Mouse (Mus musculus): ENCODE data around the gene 4933428G20Rik.

Gene 4933428G20Rik

DNA sequence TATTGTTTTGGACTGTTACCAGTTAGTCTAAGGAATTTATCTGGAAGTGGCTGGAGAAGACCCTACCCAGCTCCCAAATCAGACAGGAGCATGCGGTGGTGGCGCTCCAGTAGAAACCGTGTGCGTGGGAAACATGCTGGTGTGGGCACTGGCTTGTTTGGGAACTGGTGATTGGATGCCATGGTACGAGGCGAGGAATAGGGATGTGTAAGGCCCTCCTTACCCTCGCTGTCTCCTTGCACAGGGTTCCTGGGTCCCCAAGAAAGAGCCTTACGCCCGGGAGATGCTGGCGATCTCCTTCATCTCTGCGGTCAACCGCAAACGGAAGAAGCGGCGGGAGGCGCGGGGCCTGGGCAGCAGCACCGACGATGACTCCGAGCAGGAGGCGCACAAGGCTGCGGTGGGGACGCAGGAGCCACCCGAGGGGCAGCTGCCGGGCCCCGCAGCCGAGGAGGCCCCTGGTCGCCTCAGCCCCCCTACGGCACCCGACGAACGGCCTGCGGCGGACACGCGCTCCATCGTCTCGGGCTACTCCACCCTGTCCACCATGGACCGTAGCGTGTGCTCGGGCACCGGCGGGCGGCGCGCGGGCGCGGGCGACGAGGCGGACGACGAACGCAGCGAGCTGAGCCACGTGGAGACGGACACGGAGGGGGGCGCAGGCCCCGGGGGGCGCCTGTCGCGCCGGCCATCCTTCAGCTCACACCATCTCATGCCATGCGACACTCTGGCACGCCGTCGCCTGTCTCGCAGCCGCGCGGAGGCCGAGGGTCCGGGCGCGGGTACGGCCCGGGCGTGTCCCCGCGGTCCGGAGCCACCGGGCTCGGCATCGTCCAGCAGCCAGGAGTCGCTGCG is at the start of gene 4933428G20Rik:
Gene 4933428G20Rik (minus strand): TSS at position 476 of the 855 bp plus-strand sequence.
- peak; percentile 30 for DNase-seq (ENCODE audit: low read depth, low spot score)

- DNase-seq (ENCODE audit: low read depth, low spot score): no peak
Observed at GRCm38 (mm10) chr11:97548757-97549156, 48.6 kb upstream of the 4933428G20Rik start.

GRCm38 (mm10) chr11:97547957-97548706 is 48.0 kb upstream of the 4933428G20Rik start:
- peak; percentile 44 for DNase-seq (ENCODE audit: low read depth, low spot score)

- peak; percentile 74 for DNase-seq (ENCODE audit: low read depth, low spot score)
Observed at GRCm38 (mm10) chr11:97546804-97547411, 46.8 kb upstream of the 4933428G20Rik start.

DNA sequence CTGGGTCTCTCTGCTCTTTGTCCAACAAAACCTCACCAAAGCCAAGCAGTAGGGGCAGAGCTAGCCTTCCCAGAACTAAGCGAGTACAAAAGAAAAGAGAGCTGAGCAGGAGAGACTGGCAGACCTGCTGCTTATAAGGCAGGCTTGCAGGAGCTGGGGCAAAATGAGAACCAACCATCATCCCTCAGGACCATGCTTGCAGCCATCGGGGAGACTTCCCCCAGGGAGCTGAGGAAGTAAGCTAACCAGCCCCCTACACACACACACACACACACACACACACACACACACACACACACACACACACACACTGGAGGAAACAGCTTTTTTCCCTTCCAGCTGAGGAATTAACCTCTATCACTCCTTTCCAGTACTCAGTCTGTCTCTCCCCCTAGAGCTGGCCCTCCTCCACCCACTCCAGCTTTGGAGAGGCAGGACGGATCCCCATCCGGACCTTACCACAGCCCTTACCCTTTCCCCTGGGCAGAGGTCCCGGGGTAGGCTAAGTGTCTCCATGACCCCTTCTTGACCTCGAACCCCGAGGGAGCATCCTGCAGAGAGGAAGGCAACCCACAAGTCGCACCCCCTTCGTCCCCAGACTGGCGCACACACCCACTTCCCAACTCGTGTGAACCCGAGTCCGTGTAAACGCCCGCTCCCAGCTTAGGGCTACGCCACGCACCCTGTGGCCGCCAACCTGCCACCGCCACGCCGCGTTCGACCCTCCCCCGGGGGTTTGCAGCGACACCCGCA is 45.8 kb upstream of the 4933428G20Rik start:
- DNase-seq (ENCODE audit: low read depth, low spot score): peak; percentile 80

- DNase-seq (ENCODE audit: low read depth, low spot score): no peak
Observed at GRCm38 (mm10) chr11:97543883-97544282, 43.7 kb upstream of the 4933428G20Rik start.

GRCm38 (mm10) chr11:97543181-97543733 is 43.1 kb upstream of the 4933428G20Rik start:
- DNase-seq (ENCODE audit: low read depth, low spot score): no peak

GRCm38 (mm10) chr11:97542171-97543150 is 42.3 kb upstream of the 4933428G20Rik start:
- DNase-seq (ENCODE audit: low read depth, low spot score): peak; percentile 42

GRCm38 (mm10) chr11:97540604-97541003 is 40.5 kb upstream of the 4933428G20Rik start:
- no peak for DNase-seq (ENCODE audit: low read depth, low spot score)

DNA sequence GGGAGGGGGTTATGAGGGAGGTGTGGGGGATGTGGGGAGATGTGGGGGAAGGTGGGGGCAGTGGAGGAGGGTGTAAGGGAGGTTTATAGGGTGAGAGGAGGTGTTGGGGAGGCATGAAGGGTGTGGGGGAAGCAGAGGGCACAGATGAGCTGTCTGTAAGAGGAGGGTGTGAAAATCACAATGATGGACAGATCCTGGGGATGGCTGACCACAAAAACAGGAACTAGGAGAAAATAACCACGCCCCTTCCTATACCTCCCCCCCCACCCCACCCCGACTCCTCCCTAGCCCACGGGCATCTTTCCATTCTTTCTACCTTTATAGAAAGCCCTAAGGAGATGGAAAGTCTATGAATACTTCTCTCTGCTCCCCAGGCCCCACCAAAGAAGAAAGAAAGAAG is 40.0 kb upstream of the 4933428G20Rik start:
- DNase-seq (ENCODE audit: low read depth, low spot score): no peak

GRCm38 (mm10) chr11:97539622-97540021 is 39.5 kb upstream of the 4933428G20Rik start:
- no peak for DNase-seq (ENCODE audit: low read depth, low spot score)

DNA sequence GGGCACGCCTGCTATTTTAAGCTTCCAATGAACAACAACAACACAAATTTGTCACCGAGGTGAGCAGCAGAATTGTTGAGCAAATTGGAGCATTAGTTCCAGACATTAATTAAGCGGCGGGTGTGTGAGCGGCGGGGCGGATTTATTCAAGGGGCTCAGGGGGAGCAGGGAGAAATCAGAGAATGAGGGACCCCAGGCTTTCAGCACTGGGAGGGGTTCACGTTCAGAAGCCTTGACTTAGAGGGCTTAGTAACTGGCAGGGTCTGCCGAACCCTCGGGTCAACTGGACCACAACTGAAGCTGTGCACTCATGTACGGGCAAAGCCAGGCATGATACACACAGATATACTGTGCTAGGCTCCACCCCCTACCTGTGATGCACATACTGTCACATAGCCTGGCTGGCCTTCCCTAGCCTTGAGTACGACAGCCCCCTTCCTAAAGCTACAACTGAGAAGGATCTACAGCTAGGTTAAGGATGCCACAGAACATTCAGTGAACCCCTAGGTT is 37.5 kb upstream of the 4933428G20Rik start:
- no peak for DNase-seq (ENCODE audit: low read depth, low spot score)

- DNase-seq (ENCODE audit: low read depth, low spot score): peak; percentile 52
Observed at GRCm38 (mm10) chr11:97536835-97537579, 36.9 kb upstream of the 4933428G20Rik start.

- DNase-seq (ENCODE audit: low read depth, low spot score): no peak
Observed at GRCm38 (mm10) chr11:97536083-97536747, 36.1 kb upstream of the 4933428G20Rik start.

- no peak for DNase-seq (ENCODE audit: low read depth, low spot score)
Observed at GRCm38 (mm10) chr11:97535660-97536059, 35.5 kb upstream of the 4933428G20Rik start.

- DNase-seq (ENCODE audit: low read depth, low spot score): no peak
Observed at GRCm38 (mm10) chr11:97535308-97535630, 35.1 kb upstream of the 4933428G20Rik start.

DNA sequence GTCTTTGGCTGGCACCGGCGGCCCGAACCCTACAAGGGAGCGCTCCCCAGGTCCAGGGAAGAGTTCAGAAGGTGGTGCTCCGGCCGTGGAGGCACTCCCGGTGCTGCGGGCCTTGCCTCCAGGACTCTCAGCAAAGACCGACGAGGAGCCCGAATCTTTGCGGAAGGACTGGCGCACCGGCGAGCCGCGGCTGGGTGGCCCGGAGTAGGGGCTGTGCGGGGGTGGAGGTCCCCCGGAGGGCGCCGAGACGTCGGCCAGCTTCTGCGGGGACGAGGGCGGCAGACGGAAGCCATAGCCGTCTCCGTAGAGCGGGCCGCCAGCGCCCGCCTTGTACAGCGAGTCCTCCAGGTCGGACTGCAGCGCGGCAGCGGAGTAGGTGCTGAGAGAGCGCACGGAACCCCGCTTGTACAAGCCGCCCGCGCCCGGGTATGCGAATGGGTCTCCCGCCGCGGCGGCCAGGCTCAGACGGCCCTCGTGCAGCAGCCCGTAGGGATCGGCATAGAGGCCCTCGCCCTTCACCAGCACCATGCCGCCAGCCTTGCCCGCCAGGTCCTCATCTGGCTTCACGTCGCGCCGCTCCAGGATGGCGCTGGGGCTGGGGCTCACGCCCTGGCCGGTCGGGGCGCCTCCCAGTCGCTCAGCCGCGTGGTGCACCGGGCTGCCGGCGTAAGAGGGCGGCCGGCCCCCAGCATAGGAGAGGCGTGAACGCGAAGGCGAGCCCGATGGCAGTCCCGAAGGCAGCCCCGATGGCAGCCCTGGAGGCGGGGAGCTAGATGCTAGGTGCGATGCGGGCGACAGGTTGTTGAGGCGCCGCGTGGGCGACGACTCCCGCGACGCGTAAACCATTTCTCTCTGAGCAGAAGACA is 34.5 kb upstream of the 4933428G20Rik start:
- DNase-seq (ENCODE audit: low read depth, low spot score): no peak

DNA sequence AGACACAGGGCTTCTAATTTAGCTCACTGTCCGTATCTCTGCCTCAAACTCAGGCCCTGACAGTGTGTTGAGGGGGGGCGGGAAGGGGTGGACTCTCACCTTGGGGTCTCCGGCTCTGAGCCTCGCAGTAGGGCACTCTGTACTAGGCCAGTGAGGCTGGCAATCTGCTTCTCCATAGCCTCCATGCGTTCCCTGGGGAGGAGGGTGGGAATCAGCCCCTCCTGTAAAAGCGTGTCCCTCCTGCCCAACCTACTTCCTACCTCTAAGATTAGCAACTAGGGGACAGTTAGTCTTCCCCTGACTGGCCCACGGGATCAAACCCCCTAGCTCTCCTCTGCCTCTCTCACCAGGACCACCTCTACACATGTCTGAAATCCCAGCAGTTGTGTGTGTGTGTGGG is 33.5 kb upstream of the 4933428G20Rik start:
- no peak for DNase-seq (ENCODE audit: low read depth, low spot score)

Data from ES-CJ7 (cell line).